Mouse (Mus musculus) E14TG2a.4 (cell line): Measurements from ENCODE around the gene Insr.
"Not testable (repeated sequence)": the region's sequence is repeated elsewhere in the genome, so short reads cannot be mapped to it uniquely, and the experiment has no call there.

Experiments
- H3K27me3 ChIP-seq: 2 replicates; pipeline ENCODE4 v1.6.1; 2014; ENCODE audit warnings: low read length, control low read depth; ENCODE audit not compliant: insufficient read depth
- H3K36me3 ChIP-seq: 2 replicates; pipeline ENCODE4 v1.6.1; 2014; ENCODE audit warnings: low read length, control low read depth; ENCODE audit not compliant: insufficient read depth
- H3K4me1 ChIP-seq: replicated peaks from 2 replicates; pipeline ENCODE4 v1.6.1; 2014; ENCODE audit warnings: low read depth, low read length, control low read depth
- H3K4me3 ChIP-seq: replicated peaks from 2 replicates; pipeline ENCODE4 v1.5.1; 2014; ENCODE audit warnings: mild to moderate bottlenecking, low read length
- H3K9me3 ChIP-seq: 2 replicates; pipeline ENCODE4 v1.6.1; 2014; ENCODE audit warnings: low read length, control low read depth
- CTCF ChIP-seq: conservative IDR thresholded peaks from 2 replicates; pipeline ENCODE4 v1.5.1; 2014; ENCODE audit warnings: low read length
- NANOG ChIP-seq: IDR thresholded peaks from 2 replicates; pipeline ENCODE4 v1.6.1; 2014; ENCODE audit warnings: borderline replicate concordance, low read length, mixed read lengths
- POU5F1 ChIP-seq: IDR thresholded peaks from 2 replicates; pipeline ENCODE4 v1.6.1; 2014; ENCODE audit warnings: low read length, borderline replicate concordance

The Insr gene

GRCm38 (mm10) chr8:3278934-3279720, at the start of gene Insr:
Gene Insr (minus strand): TSS chr8:3279617.
- Histone ChIP-seq H3K36me3 (no peaks in the 10 kb centered on the region), H3K4me1 (peaks cover 21% of the 10 kb centered on the region), H3K9me3 (no peaks in the 10 kb centered on the region), H3K4me3 (peak within 1 kb of the TSS; percentile 87), H3K27me3 (peaks cover 41% of the 10 kb centered on the region)
- TF ChIP-seq POU5F1: no peak
- no peak for TF ChIP-seq NANOG
- no peak for TF ChIP-seq CTCF

DNA sequence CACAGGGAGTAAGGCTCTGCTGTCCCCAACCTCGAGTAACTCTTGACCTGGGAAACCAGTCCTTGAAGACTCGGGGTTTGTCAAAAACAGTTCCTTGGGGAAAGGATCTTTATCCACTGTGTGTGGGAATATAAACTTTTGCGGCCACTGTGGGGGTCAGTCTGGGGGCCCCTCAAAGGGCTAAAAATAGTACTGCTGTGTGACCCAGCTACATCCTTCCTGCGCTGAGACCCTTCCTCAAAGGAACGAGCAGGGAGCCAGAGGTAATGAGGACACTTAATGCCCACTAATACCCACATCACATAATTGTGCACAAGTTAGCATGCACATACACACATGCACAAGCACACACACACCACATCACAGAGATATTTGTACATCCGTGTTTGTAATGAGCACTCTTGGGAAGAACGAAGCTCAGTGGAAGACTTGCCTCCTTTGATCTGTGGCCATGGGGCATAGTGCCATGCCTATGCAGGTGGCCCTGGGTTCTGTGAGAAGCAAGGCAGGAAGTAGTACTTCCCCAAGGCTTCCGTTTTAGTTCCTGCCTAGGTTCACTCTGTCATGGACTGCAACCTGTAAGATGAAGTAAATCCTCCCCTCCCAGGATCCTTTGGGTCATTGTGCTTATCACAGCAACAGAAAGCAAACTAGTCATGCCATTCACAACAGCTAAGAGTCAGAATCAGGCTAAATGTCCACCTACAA, 48.3 kb upstream of the Insr start:
- Histone ChIP-seq H3K9me3 (no peaks in the 10 kb centered on the region), H3K36me3 (no peaks in the 10 kb centered on the region), H3K4me1 (no peaks in the 10 kb centered on the region), H3K4me3 (no peak overlapping the region), H3K27me3 (0 out of 2 replicates have a peak, but pooled peaks cover 5% of the 10 kb centered on the region)
- TF ChIP-seq CTCF: no peak
- no peak for TF ChIP-seq NANOG
- no peak for TF ChIP-seq POU5F1

GRCm38 (mm10) chr8:3327056-3327455, 47.6 kb upstream of the Insr start:
- H3K4me3 ChIP-seq: no peak overlapping the region
- no peaks in the 10 kb centered on the region for H3K36me3 ChIP-seq
- 0 out of 2 replicates have a peak, but pooled peaks cover 5% of the 10 kb centered on the region for H3K27me3 ChIP-seq
- H3K9me3 ChIP-seq: no peaks in the 10 kb centered on the region
- no peaks in the 10 kb centered on the region for H3K4me1 ChIP-seq
- no peak for TF ChIP-seq CTCF
- no peak for TF ChIP-seq POU5F1
- no peak for TF ChIP-seq NANOG

GRCm38 (mm10) chr8:3324253-3324652, 44.8 kb upstream of the Insr start:
- Histone ChIP-seq H3K4me3 (no peak overlapping the region), H3K27me3 (0 out of 2 replicates have a peak, but pooled peaks cover 5% of the 10 kb centered on the region), H3K36me3 (no peaks in the 10 kb centered on the region), H3K9me3 (no peaks in the 10 kb centered on the region), H3K4me1 (no peaks in the 10 kb centered on the region)
- TF ChIP-seq CTCF: no peak
- no peak for TF ChIP-seq NANOG
- TF ChIP-seq POU5F1: no peak

- not testable (repeated sequence) for H3K4me1 ChIP-seq, H3K36me3 ChIP-seq, H3K27me3 ChIP-seq, H3K9me3 ChIP-seq, H3K4me3 ChIP-seq
Measured at GRCm38 (mm10) chr8:3319267-3319666, 39.9 kb upstream of the Insr start.

DNA sequence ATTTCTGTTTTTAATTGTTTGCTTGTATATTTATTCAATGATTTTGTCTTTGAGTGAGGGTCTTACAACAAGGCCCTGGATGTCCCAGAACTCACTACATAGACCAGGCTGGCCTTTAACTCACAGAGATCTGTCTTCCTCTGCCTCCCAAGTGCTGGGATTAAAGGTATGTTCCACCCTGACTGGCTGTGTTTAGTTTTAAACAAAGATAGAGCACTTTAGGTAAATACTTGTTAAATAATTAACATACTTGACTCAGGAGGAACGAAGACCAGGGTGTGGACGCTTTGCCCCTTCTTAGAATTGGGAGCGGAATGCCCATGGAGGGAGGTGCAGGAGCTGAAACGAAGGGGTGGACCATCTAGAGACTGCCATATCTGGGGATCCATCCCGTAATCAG, 37.2 kb upstream of the Insr start:
- Histone ChIP-seq H3K4me1 (no peaks in the 10 kb centered on the region), H3K27me3 (no peaks in the 10 kb centered on the region), H3K9me3 (no peaks in the 10 kb centered on the region), H3K4me3 (no peak overlapping the region), H3K36me3 (no peaks in the 10 kb centered on the region)
- TF ChIP-seq NANOG: no peak
- TF ChIP-seq CTCF: no peak
- no peak for TF ChIP-seq POU5F1

DNA sequence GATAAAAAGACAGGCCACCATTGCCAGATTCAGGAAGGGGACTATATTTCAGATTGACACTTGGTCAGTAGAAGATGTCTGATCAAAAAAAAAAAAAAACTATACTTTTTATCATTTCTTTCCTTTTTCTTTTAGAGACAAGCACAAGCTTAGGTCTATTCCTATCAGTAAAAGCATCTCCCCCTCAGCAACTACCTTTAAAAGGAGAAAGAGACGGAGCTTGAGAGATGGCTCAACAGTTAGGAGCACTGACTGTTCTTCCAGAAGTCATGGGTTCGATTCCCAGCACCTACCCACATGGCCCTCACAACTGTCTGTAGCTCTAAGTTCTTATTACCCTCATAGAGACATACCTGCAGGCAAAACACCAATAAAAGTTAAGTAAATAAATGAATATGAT, 34.9 kb upstream of the Insr start:
- TF ChIP-seq POU5F1: no peak
- H3K4me3 ChIP-seq: no peak overlapping the region
- H3K36me3 ChIP-seq: no peaks in the 10 kb centered on the region
- H3K27me3 ChIP-seq: no peaks in the 10 kb centered on the region
- H3K4me1 ChIP-seq: no peaks in the 10 kb centered on the region
- no peaks in the 10 kb centered on the region for H3K9me3 ChIP-seq

GRCm38 (mm10) chr8:3313843-3314242, 34.4 kb upstream of the Insr start:
- no peaks in the 10 kb centered on the region for H3K27me3 ChIP-seq
- no peak overlapping the region for H3K4me3 ChIP-seq
- TF ChIP-seq POU5F1 (no peak), NANOG (no peak), CTCF (no peak)
- no peaks in the 10 kb centered on the region for H3K4me1 ChIP-seq
- H3K36me3 ChIP-seq: no peaks in the 10 kb centered on the region
- H3K9me3 ChIP-seq: no peaks in the 10 kb centered on the region

DNA sequence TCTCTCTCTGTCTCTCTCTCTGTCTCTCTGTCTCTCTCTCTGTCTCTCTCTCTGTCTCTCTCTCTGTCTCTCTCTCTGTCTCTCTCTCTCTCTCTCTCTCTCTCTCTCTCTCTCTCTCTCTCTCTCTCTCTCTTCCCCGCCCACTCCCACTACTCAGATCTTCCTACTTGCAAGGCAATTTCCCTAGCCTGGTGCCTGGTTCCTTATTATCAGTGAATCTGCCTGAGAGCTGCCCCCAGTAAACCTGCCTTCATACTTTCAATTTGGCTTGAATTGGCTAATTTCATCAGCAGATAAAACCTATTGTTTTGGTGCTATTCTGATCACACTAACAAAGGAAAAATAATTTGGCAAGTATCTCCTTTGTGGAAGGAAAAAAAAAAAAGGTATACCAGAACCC, 34.0 kb upstream of the Insr start:
- not testable (repeated sequence) for H3K4me1 ChIP-seq

More for the DNA sequence above, 34.0 kb upstream of the Insr start:
- H3K9me3 ChIP-seq, H3K27me3 ChIP-seq, H3K4me3 ChIP-seq, H3K36me3 ChIP-seq: not testable (repeated sequence)
